Mouse (Mus musculus) intestine, embryonic 15.5 days (tissue): Measurements from ENCODE around the gene Sbds. TPM values are rescaled to one million over a fixed set of nuclear protein-coding genes. Genes with fewer than 3 reads are reported as not detected.
"Not testable (repeated sequence)": the region's sequence is repeated elsewhere in the genome, so short reads cannot be mapped to it uniquely, and the experiment has no call there.

ENCODE experiments used
- ATAC-seq: fragments of 200-750 bp; cut with Nextera tagmentation; 2 replicates; pipeline ENCODE4 v1.8.0; 2017; ENCODE audit warnings: moderate TSS enrichment, moderate library complexity
- H3K27ac ChIP-seq: fragments of 300-500 bp; sonication (generic); 2 replicates; pipeline ENCODE4 v1.5.1; 2015; ENCODE audit warnings: mild to moderate bottlenecking, inconsistent platforms
- H3K27me3 ChIP-seq: fragments of 300-500 bp; sonication (generic); replicated peaks from 2 replicates; pipeline ENCODE4 v1.6.1; 2015; ENCODE audit warnings: inconsistent platforms
- H3K36me3 ChIP-seq: fragments of 300-500 bp; sonication (generic); 2 replicates; pipeline ENCODE4 v1.6.1; 2015; ENCODE audit warnings: inconsistent platforms
- H3K4me1 ChIP-seq: fragments of 300-500 bp; sonication (generic); replicated peaks from 2 replicates; pipeline ENCODE4 v1.6.1; 2015; ENCODE audit warnings: inconsistent platforms
- H3K4me2 ChIP-seq: fragments of 300-500 bp; sonication (generic); replicated peaks from 2 replicates; pipeline ENCODE4 v1.6.1; 2015; ENCODE audit warnings: mild to moderate bottlenecking, inconsistent platforms
- H3K4me3 ChIP-seq: fragments of 300-500 bp; sonication (generic); replicated peaks from 2 replicates; pipeline ENCODE4 v1.5.1; 2015; ENCODE audit warnings: inconsistent platforms
- H3K9ac ChIP-seq: fragments of 300-500 bp; sonication (generic); 2 replicates; pipeline ENCODE4 v1.6.1; 2015; ENCODE audit warnings: inconsistent platforms
- H3K9me3 ChIP-seq: fragments of 300-500 bp; sonication (generic); 2 replicates; pipeline ENCODE4 v1.6.1; 2016; ENCODE audit warnings: inconsistent platforms
- WGBS: fragments of 180-500 bp; shearing (Covaris S2); methylation state at CpG from one replicate; pipeline ENCODE4 v1.1.7; 2015; 5-methylcytosine and 5-hydroxymethylcytosine counted together
- polyA plus RNA-seq: library from polyadenylated mRNA; unstranded; fragments of >200 nt; fragmentation: Nextera tagmentation; extraction: Ambion mirVana; gene quantifications from 2 replicates; pipeline ENCODE4 v1.2.1, GENCODE M21; 2015

Sbds gene
- polyA plus RNA-seq, 1 experiment from 2014 or later: 75.9 TPM

DNA sequence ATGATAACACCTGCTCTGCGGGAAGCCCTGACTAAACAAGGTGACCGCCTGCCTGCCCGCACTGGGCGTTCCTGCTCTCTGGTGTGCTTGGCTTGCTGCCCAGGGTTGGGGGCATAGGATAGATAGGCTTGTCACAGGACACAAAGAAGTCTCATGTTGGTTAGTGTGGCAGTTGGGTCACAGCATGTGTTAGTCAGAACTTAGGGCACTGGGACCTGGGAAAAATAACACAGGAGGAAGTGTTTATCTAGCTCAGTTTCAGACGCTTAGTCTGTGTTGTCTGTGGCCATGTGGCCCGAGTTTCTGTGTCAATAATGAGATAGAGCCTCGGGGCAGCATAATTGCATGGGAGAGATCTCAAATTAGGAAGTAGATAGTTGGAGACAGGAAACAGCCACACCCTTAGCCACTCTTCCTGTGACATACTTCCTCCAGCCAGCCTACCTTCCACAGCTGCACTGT is 22.7 kb upstream of the Sbds start:
- H3K4me3 ChIP-seq: no peak overlapping the region
- H3K27ac ChIP-seq: no peak overlapping the region
- H3K36me3 ChIP-seq: peaks cover 11% of the 10 kb centered on the region; the same call in 1 of the 2 replicates
- H3K9me3 ChIP-seq: no peaks in the 10 kb centered on the region
- WGBS: 82% methylated on average over 7 of the region's 7 CpGs
- no peaks in the 10 kb centered on the region for H3K27me3 ChIP-seq
- H3K4me2 ChIP-seq: no peak overlapping the region
- H3K9ac ChIP-seq: no peak overlapping the region
- ATAC-seq: no peak
- no peaks in the 10 kb centered on the region for H3K4me1 ChIP-seq

DNA sequence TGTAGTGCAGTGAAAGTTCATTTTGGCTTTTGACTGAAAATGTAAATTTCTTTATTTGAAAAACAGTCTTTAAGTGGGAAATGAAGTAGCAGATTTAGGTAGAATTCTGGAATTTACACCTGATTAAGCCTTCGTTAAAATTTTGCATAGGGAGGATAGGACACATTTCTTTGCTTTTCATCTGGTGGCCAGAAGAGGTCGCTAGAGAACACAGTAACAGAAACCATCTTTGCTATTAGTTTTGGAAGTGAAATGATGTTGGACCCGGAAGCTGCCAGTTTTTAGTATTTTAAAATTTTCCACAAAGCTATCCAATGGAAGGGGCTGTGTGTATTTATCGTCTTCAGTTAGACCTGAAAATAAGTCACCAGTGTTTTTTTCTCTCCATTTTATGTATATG is 20.2 kb upstream of the Sbds start:
- no peak overlapping the region for H3K4me2 ChIP-seq
- no peaks in the 10 kb centered on the region for H3K27me3 ChIP-seq
- ATAC-seq: no peak
- H3K4me3 ChIP-seq: no peak overlapping the region
- H3K4me1 ChIP-seq: no peaks in the 10 kb centered on the region
- H3K27ac ChIP-seq: no peak overlapping the region
- WGBS: 54% methylated on average over 4 of the region's 4 CpGs
- H3K9me3 ChIP-seq: no peaks in the 10 kb centered on the region
- H3K36me3 ChIP-seq: peaks cover 11% of the 10 kb centered on the region; the same call in 1 of the 2 replicates
- no peak overlapping the region for H3K9ac ChIP-seq

DNA sequence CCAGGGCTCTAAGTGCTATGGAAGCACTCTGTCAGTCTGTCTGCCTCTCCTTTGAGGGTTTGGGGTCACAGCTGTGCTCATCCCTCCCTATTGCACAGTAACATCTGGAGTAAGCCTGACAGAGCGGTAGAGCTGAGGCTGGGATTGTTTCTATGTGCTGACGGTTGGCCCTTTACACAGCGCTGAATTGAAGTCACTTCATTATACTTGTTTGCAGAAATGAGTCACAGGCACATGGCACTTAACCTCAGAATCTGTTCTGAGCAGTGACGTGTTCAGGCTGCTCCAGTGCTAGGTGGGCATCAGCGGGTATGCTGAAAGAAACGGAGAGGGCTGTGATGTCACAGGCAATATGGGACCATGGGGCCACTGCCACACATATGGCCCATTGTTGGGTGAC is 17.7 kb upstream of the Sbds start:
- ATAC-seq: no peak
- Histone ChIP-seq H3K4me3 (no peak overlapping the region), H3K27ac (no peak overlapping the region), H3K4me2 (no peak overlapping the region), H3K9ac (no peak overlapping the region), H3K4me1 (no peaks in the 10 kb centered on the region), H3K27me3 (no peaks in the 10 kb centered on the region), H3K9me3 (no peaks in the 10 kb centered on the region), H3K36me3 (peaks cover 10% of the 10 kb centered on the region)
- WGBS: 85% methylated on average over 6 of the region's 6 CpGs

DNA sequence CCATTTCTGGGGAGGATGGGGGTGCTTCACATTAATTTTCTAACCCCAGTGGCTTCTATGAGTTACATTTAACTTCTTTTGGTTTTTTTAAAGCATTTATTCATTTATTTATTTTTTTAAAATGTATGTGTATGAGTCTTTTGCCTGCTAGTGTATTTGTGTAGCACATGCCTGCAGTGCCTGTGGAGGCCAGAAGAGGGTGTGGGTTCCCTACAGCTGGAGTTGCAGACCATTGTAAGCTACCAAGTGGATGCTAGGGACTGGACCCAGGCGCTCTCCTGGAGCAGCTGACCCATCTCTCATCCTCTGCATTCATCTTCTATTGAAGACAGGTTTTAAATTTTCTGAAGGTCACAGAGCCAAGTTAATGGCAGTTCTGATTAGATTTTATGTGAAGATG is 17.0 kb upstream of the Sbds start:
- H3K27ac ChIP-seq: no peak overlapping the region
- no peak for ATAC-seq
- peaks cover 12% of the 10 kb centered on the region for H3K36me3 ChIP-seq
- WGBS: 100% methylated on average over 1 of the region's 1 CpGs
- no peaks in the 10 kb centered on the region for H3K4me1 ChIP-seq
- no peak overlapping the region for H3K4me3 ChIP-seq
- H3K9me3 ChIP-seq: no peaks in the 10 kb centered on the region
- no peaks in the 10 kb centered on the region for H3K27me3 ChIP-seq
- H3K9ac ChIP-seq: no peak overlapping the region
- no peak overlapping the region for H3K4me2 ChIP-seq

DNA sequence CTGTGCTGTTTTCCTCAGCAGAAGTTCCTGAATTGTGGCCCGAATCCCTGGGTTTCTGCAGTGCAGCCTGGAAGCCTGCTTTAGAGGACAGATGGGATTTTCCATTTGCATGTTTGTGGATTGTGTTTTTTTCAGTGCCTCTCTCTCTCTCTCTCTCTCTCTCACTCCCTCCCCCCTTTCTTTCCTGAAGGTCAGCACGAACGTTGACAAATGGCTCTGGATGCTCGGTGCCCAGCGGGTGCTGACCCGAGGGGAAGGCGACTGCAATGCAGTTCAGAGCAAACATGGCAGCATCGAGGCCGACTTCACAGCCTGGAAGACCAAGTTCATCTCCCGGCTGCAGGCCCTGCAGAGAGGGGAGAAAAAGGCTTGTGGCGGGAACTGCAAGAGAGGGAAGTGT is 13.6 kb upstream of the Sbds start:
- Histone ChIP-seq H3K4me1 (no peaks in the 10 kb centered on the region), H3K4me3 (no peak overlapping the region), H3K9me3 (no peaks in the 10 kb centered on the region), H3K36me3 (peaks cover 24% of the 10 kb centered on the region), H3K4me2 (no peak overlapping the region), H3K27me3 (no peaks in the 10 kb centered on the region), H3K27ac (no peak overlapping the region), H3K9ac (no peak overlapping the region)
- 87% methylated on average over 11 of the region's 11 CpGs for WGBS
- ATAC-seq: no peak

DNA sequence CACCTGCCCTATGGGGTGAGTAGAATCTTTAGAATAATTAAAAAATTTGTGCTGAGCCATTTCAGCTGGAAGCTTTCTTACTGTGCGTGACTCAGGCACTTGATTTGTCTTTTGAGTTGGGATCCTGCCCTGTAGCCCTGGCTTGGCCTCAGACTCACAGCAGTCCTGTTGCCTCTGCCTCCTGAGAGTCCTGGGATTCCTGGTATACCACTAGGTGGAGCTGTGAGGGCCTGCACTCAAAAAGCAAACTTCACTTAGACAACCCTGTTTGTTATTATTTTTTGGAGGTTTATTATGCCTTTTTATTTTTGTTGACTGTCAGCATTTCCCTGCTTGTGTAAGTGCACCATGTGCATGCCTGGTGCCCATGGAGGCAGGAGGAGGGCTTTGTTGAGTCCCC is 12.0 kb upstream of the Sbds start:
- 72% methylated on average over 1 of the region's 1 CpGs for WGBS

DNA sequence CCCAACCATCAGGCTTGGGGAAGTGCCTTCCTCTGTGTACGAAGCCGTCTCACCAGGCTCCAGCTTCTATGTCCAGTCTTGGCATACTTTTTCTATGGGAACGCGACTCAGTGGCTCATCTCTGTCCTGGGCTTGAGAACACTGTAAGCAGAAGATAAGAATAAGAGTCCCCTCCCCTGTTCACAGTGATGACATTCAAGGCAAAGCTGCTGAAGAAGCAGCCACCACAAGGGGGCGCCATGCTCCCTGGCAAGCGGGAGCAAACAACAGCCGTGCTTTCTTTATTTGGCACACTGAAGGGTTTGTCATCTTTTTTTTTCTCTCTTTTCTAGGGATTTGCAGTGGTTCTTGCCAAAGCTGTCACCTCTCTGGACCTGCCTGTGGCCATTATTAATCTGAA is 11.3 kb upstream of the Sbds start:
- Histone ChIP-seq H3K27me3 (no peaks in the 10 kb centered on the region), H3K9ac (no peak overlapping the region), H3K9me3 (no peaks in the 10 kb centered on the region), H3K4me1 (no peaks in the 10 kb centered on the region), H3K36me3 (peaks cover 24% of the 10 kb centered on the region), H3K4me3 (no peak overlapping the region), H3K4me2 (no peak overlapping the region), H3K27ac (no peak overlapping the region)
- no peak for ATAC-seq
- 88% methylated on average over 7 of the region's 7 CpGs for WGBS

More for the DNA sequence above, 12.0 kb upstream of the Sbds start:
- Histone ChIP-seq H3K4me2 (no peak overlapping the region), H3K27ac (no peak overlapping the region), H3K27me3 (no peaks in the 10 kb centered on the region), H3K36me3 (peaks cover 24% of the 10 kb centered on the region), H3K4me1 (no peaks in the 10 kb centered on the region), H3K9me3 (no peaks in the 10 kb centered on the region), H3K4me3 (no peak overlapping the region), H3K9ac (no peak overlapping the region)
- no peak for ATAC-seq

DNA sequence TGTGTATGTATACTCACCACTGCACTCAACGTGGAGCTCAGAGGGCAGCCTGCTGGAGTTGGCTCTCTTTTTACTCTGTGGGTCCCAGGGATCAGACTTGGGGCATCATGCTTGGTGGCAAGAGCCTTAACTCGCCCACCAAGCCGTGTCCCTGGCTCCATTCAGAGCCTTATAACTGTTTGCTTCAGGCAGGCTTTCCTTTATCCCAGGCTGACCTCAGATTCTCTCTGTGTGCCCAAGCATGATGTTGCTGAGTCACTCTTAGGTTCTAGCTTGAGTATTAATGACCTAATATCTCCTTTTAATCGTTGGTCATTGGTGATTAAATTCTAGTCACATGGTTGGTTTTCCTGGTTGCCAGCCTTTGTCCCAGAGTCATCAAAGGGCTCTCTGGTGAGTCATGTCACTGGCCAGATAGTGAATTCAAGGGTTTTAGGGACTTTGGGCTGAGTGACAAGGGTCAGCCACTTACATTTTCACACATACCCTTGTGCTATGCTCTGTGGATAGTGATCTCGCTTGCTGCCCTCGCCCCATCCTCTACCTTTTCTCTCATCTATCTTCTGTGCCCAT is 9.2 kb upstream of the Sbds start:
- WGBS: 85% methylated on average over 6 of the region's 6 CpGs
- Histone ChIP-seq H3K27me3 (no peaks in the 10 kb centered on the region), H3K4me1 (no peaks in the 10 kb centered on the region), H3K27ac (no peak overlapping the region), H3K36me3 (peaks cover 19% of the 10 kb centered on the region), H3K4me3 (no peak overlapping the region), H3K4me2 (no peak overlapping the region), H3K9me3 (no peaks in the 10 kb centered on the region), H3K9ac (no peak overlapping the region)
- 0 out of 2 replicates have a peak, but pooled peaks have one; percentile 57 for ATAC-seq

DNA sequence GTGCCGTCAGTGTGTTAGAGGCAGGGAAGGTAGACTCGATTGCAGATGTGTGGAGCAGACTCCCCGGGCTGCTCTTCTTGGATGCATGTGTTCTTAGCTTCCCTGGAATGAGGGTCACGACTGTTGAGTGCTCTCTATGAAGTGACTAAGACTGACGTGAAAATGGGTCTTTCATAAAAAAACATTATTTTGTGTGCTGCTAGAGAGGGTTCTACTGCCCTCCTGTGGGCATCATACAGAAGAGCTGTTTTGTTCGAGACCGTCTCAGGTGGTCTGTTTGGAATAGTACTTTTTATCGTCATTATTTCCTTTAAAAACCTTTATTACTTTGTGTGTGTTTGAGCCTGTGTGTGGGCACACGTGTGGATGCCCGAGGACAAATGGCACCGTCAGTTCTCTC is 8.1 kb upstream of the Sbds start:
- H3K9ac ChIP-seq: no peak overlapping the region
- no peaks in the 10 kb centered on the region for H3K4me1 ChIP-seq
- no peak overlapping the region for H3K4me3 ChIP-seq
- no peak for ATAC-seq
- WGBS: 78% methylated on average over 11 of the region's 11 CpGs
- H3K36me3 ChIP-seq: peaks cover 17% of the 10 kb centered on the region
- no peaks in the 10 kb centered on the region for H3K9me3 ChIP-seq
- no peak overlapping the region for H3K4me2 ChIP-seq
- H3K27ac ChIP-seq: no peak overlapping the region
- H3K27me3 ChIP-seq: no peaks in the 10 kb centered on the region

DNA sequence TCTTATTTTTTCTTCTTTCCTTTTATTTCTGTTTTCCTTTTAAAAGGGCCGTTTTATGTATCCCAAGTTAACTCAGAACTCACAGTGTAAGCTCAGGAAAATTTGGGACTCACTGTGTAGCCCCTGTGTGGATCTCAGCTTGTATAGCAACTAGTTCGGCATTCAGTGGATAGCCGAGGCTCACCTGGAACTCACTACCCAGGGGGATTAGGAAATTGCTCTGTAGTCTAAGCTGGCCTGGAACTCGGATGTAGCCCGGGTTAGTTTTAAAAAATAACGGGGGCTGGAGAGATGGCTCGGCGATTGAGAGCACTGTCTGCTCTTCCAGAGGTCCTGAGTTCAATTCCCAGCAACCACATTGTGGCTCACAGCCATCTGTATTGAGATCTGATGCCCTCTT is 2.0 kb upstream of the Sbds start:
- H3K36me3 ChIP-seq: no peaks in the 10 kb centered on the region; the same call in 1 of the 2 replicates
- peak overlapping the region; percentile 79 for H3K27ac ChIP-seq
- peak overlapping the region; percentile 69 for H3K4me3 ChIP-seq
- peak overlapping the region; percentile 74 for H3K9ac ChIP-seq
- H3K4me2 ChIP-seq: peak overlapping the region; percentile 84
- peaks cover 4% of the 10 kb centered on the region; the same call in 1 of the 2 replicates for H3K4me1 ChIP-seq
- WGBS: 7% methylated on average over 8 of the region's 8 CpGs
- no peaks in the 10 kb centered on the region for H3K9me3 ChIP-seq
- ATAC-seq: no peak
- no peaks in the 10 kb centered on the region for H3K27me3 ChIP-seq

DNA sequence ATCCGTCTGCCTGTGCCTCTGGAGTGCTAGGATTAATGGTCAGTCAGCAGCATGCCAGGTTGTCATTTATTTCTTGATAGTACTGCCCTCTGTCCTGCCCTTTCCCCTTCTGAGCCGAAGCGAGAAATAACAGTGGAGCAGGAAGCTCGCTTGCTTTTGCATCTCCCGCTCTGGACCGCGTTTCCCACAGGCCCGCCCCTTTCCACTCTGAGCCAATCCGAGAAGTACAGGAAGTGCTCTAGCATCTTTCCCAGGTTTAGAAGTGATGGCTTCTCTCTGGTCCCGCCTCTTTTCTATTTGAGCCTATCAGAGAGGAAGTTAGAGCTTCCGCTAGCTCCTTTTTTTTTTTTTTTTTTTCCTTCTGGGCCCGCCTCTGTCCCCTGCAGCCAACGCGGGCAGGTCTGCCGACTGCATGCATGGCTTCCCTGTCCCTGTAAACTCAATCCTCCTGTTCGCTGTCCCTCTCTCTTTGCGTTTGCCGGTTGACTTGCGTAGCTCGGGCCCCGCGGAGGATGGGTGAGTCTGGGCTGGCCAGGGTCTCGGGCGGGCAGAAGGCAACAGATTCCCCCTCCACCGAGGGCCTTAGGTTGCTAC is 1.4 kb upstream of the Sbds start:
- ATAC-seq: peak; percentile 94
- WGBS: under 1% methylated on average over 25 of the region's 25 CpGs

DNA sequence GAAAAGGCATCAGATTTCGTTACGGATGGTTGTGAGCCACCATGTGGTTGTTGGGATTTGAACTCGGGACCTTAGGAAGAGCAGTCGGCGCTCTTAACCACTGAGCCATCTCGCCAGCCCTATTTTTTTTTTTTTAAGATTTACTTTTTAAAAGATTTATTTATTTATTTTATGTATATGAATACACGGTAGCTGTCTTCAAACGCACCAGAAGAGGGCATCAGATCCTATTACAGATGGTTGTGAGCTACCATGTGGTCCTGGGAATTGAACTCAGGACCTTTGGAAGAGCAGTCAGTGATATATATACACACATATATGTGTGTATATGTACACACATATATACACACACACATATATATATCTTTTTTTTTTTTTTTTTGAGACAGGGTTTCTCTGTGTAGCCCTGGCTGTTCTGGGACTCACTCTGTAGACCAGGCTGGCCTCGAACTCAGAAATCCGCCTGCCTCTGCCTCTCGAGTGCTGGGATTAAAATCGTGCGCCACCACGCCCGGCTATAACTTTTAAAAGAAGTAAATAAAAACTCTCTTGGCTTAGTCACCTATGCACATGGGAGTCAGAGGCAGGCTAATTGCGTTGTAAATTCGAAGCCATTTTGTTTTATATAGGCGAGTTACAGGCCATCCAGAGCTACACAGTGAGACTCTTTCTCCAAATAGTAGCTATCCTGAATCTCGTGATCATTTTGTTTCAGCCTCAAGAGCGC is 632 bp upstream of the Sbds start:
- ATAC-seq: peak; percentile 3; the same call in 1 of the 2 replicates
- 27% methylated on average over 20 of the region's 20 CpGs for WGBS
- H3K4me1 ChIP-seq, H3K36me3 ChIP-seq, H3K27me3 ChIP-seq, H3K9me3 ChIP-seq: not testable (repeated sequence)
- H3K4me2 ChIP-seq: peak overlapping the region; percentile 84
- H3K9ac ChIP-seq: peak overlapping the region; percentile 42; the same call in 1 of the 2 replicates
- H3K4me3 ChIP-seq: peak overlapping the region; percentile 69
- H3K27ac ChIP-seq: peak overlapping the region; percentile 81

More for the DNA sequence above, 1.4 kb upstream of the Sbds start:
- no peaks in the 10 kb centered on the region for H3K9me3 ChIP-seq
- peaks cover 4% of the 10 kb centered on the region; the same call in 1 of the 2 replicates for H3K4me1 ChIP-seq
- H3K27ac ChIP-seq: peak overlapping the region; percentile 81
- H3K36me3 ChIP-seq: no peaks in the 10 kb centered on the region; the same call in 1 of the 2 replicates
- no peaks in the 10 kb centered on the region for H3K27me3 ChIP-seq
- H3K4me3 ChIP-seq: peak overlapping the region; percentile 69
- H3K9ac ChIP-seq: peak overlapping the region; percentile 74
- H3K4me2 ChIP-seq: peak overlapping the region; percentile 84
